Mouse (Mus musculus) G1E (cell line): ENCODE data around the gene Spata45. TPM values are rescaled to one million over a fixed set of nuclear protein-coding genes. Genes with fewer than 3 reads are reported as not detected.
A peak's percentile ranks its signal among the peaks of the same experiment; 100 is the strongest.

Source experiments
- ATAC-seq: 2 replicates; pipeline ENCODE4 v1.8.0; 2016; ENCODE audit warnings: mild to moderate bottlenecking; ENCODE audit not compliant: insufficient number of reproducible peaks, poor library complexity, low FRiP score, severe bottlenecking; ENCODE audit errors: extremely low read depth
- DNase-seq: peaks from one replicate; pipeline ENCODE4 v3.0.0; 2012; ENCODE audit warnings: low spot score
- H3K27me3 ChIP-seq: 2 replicates; pipeline ENCODE4 v1.6.1; 2012; ENCODE audit warnings: mild to moderate bottlenecking, low read length, inconsistent platforms; ENCODE audit not compliant: insufficient read depth
- H3K36me3 ChIP-seq: replicated peaks from 2 replicates; pipeline ENCODE3; 2012; ENCODE audit warnings: mild to moderate bottlenecking, inconsistent platforms
- H3K4me1 ChIP-seq: 2 replicates; pipeline ENCODE4 v1.6.1; 2012; ENCODE audit warnings: low read depth, low read length, inconsistent platforms, mixed read lengths; ENCODE audit not compliant: insufficient read depth
- H3K4me3 ChIP-seq: 2 replicates; pipeline ENCODE4 v1.5.1; 2012; ENCODE audit warnings: low read depth, mild to moderate bottlenecking, inconsistent platforms, low read length, moderate library complexity, mixed read lengths
- H3K9me3 ChIP-seq: replicated peaks from 2 replicates; pipeline ENCODE4 v1.6.1; 2012; ENCODE audit warnings: inconsistent platforms
- CTCF ChIP-seq: IDR thresholded peaks from 2 replicates; pipeline ENCODE4 v1.5.1; 2012; ENCODE audit warnings: low read depth, low read length, inconsistent platforms, mixed read lengths
- GATA1 ChIP-seq: IDR thresholded peaks from 2 replicates; pipeline ENCODE4 v1.6.1; 2012; ENCODE audit warnings: borderline replicate concordance, low read length, inconsistent platforms, mixed read lengths
- GATA2 ChIP-seq: IDR thresholded peaks from 2 replicates; pipeline ENCODE4 v1.6.1; 2012; ENCODE audit warnings: low read depth, low read length, inconsistent platforms, borderline replicate concordance
- POLR2AphosphoS5 ChIP-seq: IDR thresholded peaks from 2 replicates; pipeline ENCODE4 v1.6.1; 2012; ENCODE audit warnings: low read depth, low read length, inconsistent platforms; ENCODE audit not compliant: insufficient replicate concordance
- TAL1 ChIP-seq: conservative IDR thresholded peaks from 2 replicates; pipeline ENCODE4 v1.6.1; 2012; ENCODE audit warnings: low read depth, low read length, inconsistent platforms, mixed read lengths
- polyA plus RNA-seq: library from polyadenylated mRNA; stranded (reverse); fragments of >175 nt; gene quantifications from 2 replicates; pipeline ENCODE4 v1.2.3, GENCODE M21; 2012
- total RNA-seq, 2 experiments: library from RNA; stranded (forward) in 1 of 2; stranded (reverse) in 1 of 2; fragments of 200-1000 nt in 1 of 2; fragments of >200 nt in 1 of 2; fragmentation: Nextera tagmentation in 1 of 2; gene quantifications; 2 replicates each; pipeline ENCODE4 v1.2.3; 2014 to 2017

The Spata45 gene
- total and polyA plus RNA-seq, 3 experiments, result not detected

- Histone ChIP-seq H3K4me3 (no peak overlapping the region), H3K36me3 (peaks cover 59% of the 10 kb centered on the region), H3K4me1 (peaks cover 32% of the 10 kb centered on the region), H3K9me3 (no peaks in the 10 kb centered on the region), H3K27me3 (no peaks in the 10 kb centered on the region)
- ATAC-seq, result no peak
- no peak for TF ChIP-seq POLR2AphosphoS5
- TF ChIP-seq GATA1, result no peak
- TF ChIP-seq TAL1, result no peak
- no peak for TF ChIP-seq GATA2
- no peak for TF ChIP-seq CTCF
- no peak for DNase-seq
These were observed 17.1 kb downstream of the Spata45 start for GRCm38 (mm10) chr1:191053555-191053954.

GRCm38 (mm10) chr1:191054870-191055532, 18.6 kb downstream of the Spata45 start:
- no peaks in the 10 kb centered on the region for H3K27me3 ChIP-seq
- peaks cover 32% of the 10 kb centered on the region for H3K4me1 ChIP-seq
- peaks cover 60% of the 10 kb centered on the region for H3K36me3 ChIP-seq
- H3K9me3 ChIP-seq, result no peaks in the 10 kb centered on the region
- peak overlapping the region; percentile 30; the same call in 1 of the 2 replicates for H3K4me3 ChIP-seq
- ATAC-seq, result peak; percentile 92
- peak; percentile 73 for TF ChIP-seq TAL1
- no peak; the same call in 1 of the 2 replicates for TF ChIP-seq CTCF
- TF ChIP-seq GATA1, result no peak
- TF ChIP-seq POLR2AphosphoS5, result no peak
- TF ChIP-seq GATA2, result no peak
- peak; percentile 58 for DNase-seq

GRCm38 (mm10) chr1:191055533-191055873, 19.1 kb downstream of the Spata45 start:
- H3K36me3 ChIP-seq, result peaks cover 57% of the 10 kb centered on the region
- TF ChIP-seq POLR2AphosphoS5 (no peak), TAL1 (no peak), GATA2 (no peak), CTCF (0 out of 2 replicates have a peak, but pooled peaks have one; percentile 8), GATA1 (no peak)
- H3K27me3 ChIP-seq, result no peaks in the 10 kb centered on the region
- ATAC-seq (peak; percentile 59), DNase-seq (peak; percentile 28)
- H3K4me1 ChIP-seq, result peaks cover 32% of the 10 kb centered on the region
- no peaks in the 10 kb centered on the region for H3K9me3 ChIP-seq
- no peak overlapping the region; the same call in 1 of the 2 replicates for H3K4me3 ChIP-seq

- TF ChIP-seq GATA2 (no peak), CTCF (no peak), GATA1 (no peak), TAL1 (no peak), POLR2AphosphoS5 (no peak)
- no peaks in the 10 kb centered on the region for H3K9me3 ChIP-seq
- peaks cover 55% of the 10 kb centered on the region for H3K36me3 ChIP-seq
- H3K27me3 ChIP-seq, result no peaks in the 10 kb centered on the region
- no peak for ATAC-seq
- H3K4me1 ChIP-seq, result peaks cover 45% of the 10 kb centered on the region
- no peak overlapping the region for H3K4me3 ChIP-seq
- DNase-seq, result no peak
These were observed 21.0 kb downstream of the Spata45 start for GRCm38 (mm10) chr1:191057461-191057860.

GRCm38 (mm10) chr1:191062241-191062780, 25.9 kb downstream of the Spata45 start:
- Histone ChIP-seq H3K27me3 (no peaks in the 10 kb centered on the region), H3K4me1 (peaks cover 32% of the 10 kb centered on the region), H3K9me3 (no peaks in the 10 kb centered on the region), H3K36me3 (peaks cover 52% of the 10 kb centered on the region), H3K4me3 (peak overlapping the region; percentile 96)
- ATAC-seq (no peak), DNase-seq (no peak)
- TF ChIP-seq POLR2AphosphoS5 (no peak), GATA2 (no peak), GATA1 (no peak), CTCF (no peak), TAL1 (no peak)

GRCm38 (mm10) chr1:191062781-191063485, 26.5 kb downstream of the Spata45 start, which contains the start of the genes Tatdn3 and Nsl1:
Gene Tatdn3, minus strand, starts transcription at chr1:191062932.
Gene Nsl1, plus strand, starts transcription at chr1:191063012.
- H3K4me1 ChIP-seq, result peaks cover 30% of the 10 kb centered on the region
- H3K4me3 ChIP-seq, result peak within 1 kb of the TSS; percentile 96
- TF ChIP-seq CTCF, result no peak
- TF ChIP-seq TAL1, result no peak
- no peak for TF ChIP-seq POLR2AphosphoS5
- TF ChIP-seq GATA1, result no peak
- TF ChIP-seq GATA2, result no peak
- ATAC-seq (peak; percentile 81), DNase-seq (peak; percentile 60)
- no peaks in the 10 kb centered on the region for H3K27me3 ChIP-seq
- H3K36me3 ChIP-seq, result peaks cover 51% of the 10 kb centered on the region
- no peaks in the 10 kb centered on the region for H3K9me3 ChIP-seq
